Mouse (Mus musculus) splenic B cell, adult 2 months (primary cell): ENCODE data around the gene Rgs3.

Source experiments
- DNase-seq: peaks from one replicate; pipeline ENCODE4 v3.0.0-alpha.2; 2011; ENCODE audit warnings: low read depth, low spot score
- H3K27me3 ChIP-seq: 2 replicates; pipeline ENCODE4 v1.6.1; 2012; ENCODE audit warnings: mild to moderate bottlenecking, low read length, moderate library complexity, mixed read lengths; ENCODE audit not compliant: control insufficient read depth, poor library complexity, insufficient read depth, severe bottlenecking
- H3K36me3 ChIP-seq: 2 replicates; pipeline ENCODE4 v1.6.1; 2012; ENCODE audit warnings: mild to moderate bottlenecking, low read length, moderate library complexity, mixed read lengths; ENCODE audit not compliant: control insufficient read depth, poor library complexity, insufficient read depth, severe bottlenecking

The Rgs3 gene

DNA sequence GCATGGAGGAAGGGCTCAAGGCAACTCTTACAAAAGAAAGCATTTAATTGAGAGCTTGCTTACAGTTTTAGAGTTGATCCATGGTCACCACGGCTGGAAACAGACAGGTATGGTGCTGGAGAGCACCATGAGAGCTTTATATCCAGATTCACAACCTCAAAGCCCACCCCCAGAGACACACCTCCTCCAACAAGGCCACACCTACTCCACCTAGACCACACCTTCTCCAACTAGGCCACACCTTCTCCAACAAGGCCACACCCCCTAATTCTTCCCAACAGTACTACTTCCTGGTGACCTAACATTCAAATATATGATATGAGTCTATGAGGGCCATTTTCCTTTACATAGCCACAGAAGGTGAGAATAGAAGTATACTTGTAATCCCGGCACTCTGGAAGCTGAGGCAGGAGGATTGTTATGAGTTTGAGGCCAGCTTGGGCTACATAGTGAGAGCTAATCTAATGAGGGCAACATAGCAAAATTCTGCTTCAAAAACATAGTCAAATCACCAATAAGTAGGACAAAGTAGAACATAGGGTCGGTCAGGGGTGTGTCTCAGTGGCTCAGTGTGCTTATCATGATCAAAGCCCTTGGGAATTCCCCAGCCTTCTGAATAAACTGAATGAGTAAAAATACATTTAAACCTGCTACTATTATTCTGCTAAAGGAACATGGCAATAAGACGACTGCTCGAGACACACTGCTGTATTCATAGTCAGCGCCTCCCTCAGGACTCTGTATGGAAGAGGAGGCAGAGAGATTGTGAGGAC lies 180.8 kb downstream of the Rgs3 start:
- no peak for DNase-seq
- H3K36me3 ChIP-seq = no peaks in the 10 kb centered on the region
- no peaks in the 10 kb centered on the region for H3K27me3 ChIP-seq

DNA sequence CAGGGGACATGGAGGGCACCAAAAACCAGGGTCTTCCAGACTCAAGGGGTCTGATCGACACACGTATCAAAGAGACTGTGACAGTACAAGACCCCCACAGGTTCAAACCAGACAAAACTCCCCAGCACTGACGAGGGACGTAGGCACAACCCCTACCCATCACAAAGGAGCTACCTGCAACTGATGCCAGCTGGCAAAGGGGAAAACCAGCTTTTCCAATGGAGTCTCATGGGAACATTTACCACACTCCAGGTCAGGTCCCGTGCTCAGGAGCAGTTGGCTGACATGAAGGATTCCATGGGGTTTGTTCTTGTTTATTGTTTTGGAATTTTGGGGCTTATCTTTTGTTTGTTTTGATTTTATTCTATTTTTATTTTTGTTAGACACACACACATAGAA lies 181.4 kb downstream of the Rgs3 start:
- Histone ChIP-seq H3K27me3 (no peaks in the 10 kb centered on the region), H3K36me3 (no peaks in the 10 kb centered on the region)
- DNase-seq = no peak

DNA sequence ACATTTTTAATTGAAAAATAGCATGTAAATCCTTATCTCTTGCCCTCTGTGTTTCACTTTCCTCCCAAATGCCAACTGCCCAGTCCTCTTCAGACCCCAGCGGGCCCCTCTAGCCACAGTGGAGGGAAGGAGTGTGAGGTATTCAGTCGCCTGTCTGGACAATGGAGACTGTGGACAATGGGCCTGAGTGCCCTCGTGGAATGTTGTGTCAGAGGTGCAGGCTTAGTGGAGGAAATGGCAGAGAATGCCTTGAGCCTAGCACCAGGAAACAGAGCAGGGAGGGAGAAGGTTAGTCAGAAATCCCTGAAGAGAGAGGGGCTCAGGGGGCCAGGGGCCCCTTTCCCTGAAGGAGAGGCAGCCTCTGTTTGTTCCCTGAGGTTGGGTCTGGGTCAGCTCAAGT lies 182.0 kb downstream of the Rgs3 start:
- H3K27me3 ChIP-seq = no peaks in the 10 kb centered on the region
- no peak for DNase-seq
- H3K36me3 ChIP-seq = no peaks in the 10 kb centered on the region

DNA sequence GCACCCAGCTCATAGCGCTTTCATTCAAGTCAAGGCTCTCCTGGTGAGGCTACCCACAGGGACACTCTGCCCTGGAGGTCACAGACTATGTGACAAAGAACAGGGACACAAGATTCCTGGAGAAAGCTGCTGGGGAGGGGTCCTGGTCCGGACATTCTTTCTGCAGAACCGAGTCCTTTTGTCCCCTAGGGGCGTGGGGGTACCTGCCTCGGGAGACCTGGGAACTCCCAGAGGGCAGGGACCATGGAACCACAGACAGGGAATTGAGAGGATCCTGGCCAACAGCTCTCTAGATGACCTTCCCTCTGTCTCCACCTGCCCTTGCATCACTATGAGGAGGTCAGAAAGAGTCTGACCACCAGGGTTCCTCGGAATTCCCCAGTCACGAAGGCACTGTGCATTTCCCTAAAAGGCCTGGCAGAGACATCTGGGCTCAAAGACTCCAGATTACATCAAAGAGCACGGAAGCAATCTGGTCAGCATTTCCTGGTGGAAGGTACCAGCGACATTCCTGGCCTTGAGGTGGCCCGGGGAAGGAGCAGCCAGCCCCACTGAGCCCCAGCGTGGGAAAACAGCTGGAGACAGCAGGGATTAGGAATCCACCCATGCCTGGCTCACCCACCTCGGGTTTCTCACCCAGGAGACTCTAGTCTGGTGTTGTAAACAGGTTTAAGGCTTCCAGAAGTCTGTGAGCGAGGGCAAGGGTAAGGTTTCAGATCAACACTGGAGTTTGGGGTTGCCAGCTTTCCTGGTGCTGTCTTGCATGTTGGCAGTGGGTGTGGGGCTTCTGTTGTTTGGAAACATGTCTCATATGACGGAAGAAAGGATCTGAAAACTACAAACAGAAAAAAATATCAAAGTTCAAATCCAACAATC lies 183.5 kb downstream of the Rgs3 start:
- H3K36me3 ChIP-seq = no peaks in the 10 kb centered on the region
- no peaks in the 10 kb centered on the region for H3K27me3 ChIP-seq
- no peak for DNase-seq

DNA sequence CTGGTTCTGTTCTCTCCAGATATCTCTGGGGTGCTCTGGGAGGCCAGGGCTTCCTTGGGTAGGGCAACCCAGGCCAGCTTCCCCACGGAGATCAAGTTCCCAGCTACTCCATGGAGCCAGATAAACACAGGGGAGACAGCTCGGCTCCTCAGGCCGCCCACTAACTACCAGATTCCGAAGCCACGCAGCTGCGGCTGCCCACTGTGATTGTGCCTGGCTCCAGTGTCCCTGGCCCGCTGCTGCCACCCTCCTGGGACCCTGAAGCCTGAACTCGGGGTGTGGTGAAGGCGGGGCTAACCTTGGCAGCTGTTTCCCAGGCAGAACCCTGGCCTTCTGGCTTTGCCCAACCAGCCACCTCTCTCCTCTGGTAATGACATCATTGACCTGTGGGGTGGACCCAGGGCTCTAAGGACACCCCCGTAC lies 184.9 kb downstream of the Rgs3 start:
- Histone ChIP-seq H3K27me3 (no peaks in the 10 kb centered on the region), H3K36me3 (no peaks in the 10 kb centered on the region)
- no peak for DNase-seq

DNA sequence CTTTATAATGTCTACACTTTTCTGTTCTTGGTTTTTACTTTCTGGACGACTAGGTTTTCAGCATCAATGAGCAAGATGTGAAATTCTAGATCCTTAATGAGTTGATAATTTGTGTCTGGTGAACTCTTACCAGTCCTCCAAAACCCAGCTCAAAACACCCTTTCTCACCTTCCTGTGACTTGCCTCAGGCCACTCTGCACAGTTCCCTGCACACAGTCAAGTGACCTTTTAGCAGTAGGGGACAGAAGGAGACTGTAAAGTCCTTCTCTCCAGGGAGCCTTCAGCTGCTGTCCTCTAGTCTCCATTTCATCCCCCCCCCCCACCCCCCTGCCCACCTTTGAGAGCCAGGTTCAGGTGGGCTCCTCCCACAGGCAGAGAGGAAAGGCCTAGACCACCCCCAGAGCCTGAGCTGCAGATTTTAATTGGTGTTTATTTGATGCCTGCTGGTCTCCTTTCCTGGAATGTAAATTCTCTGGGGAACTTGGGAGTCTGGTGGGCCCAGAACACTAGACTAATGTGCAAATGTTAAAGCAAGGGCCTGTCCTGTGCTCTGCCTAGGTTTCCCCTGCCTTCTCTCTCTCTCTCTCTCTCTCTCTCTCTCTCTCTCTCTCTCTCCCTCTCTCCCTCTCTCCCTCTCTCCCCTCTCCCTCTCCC lies 185.5 kb downstream of the Rgs3 start:
- DNase-seq = no peak

More for the DNA sequence above, 185.5 kb downstream of the Rgs3 start:
- Histone ChIP-seq H3K27me3 (no peaks in the 10 kb centered on the region), H3K36me3 (no peaks in the 10 kb centered on the region)
